Mouse (Mus musculus) midbrain, postnatal 0 days (tissue): ENCODE measurements at regions not wholly inside any gene's neighbourhood (a gene's known extent, or its start where the extent isn't known, plus 50 kb on each side); places are given as distances from the start of the nearest gene placed in this dataset.
A peak's percentile ranks its signal among the peaks of the same experiment; 100 is the strongest.

Experiments
- ATAC-seq: fragments of 200-750 bp; cut with Nextera tagmentation; 2 replicates; pipeline ENCODE4 v1.8.0; 2017; ENCODE audit warnings: moderate number of reproducible peaks, mild to moderate bottlenecking, moderate TSS enrichment, moderate library complexity; ENCODE audit not compliant: low FRiP score
- DNase-seq: peaks from one replicate; pipeline ENCODE4 v3.0.0-alpha.2; 2015; ENCODE audit warnings: low spot score
- H3K27ac ChIP-seq: fragments of 300-500 bp; sonication (generic); 2 replicates; pipeline ENCODE4 v1.5.1; 2014; ENCODE audit warnings: low read depth, mild to moderate bottlenecking, low read length, mixed read lengths
- H3K27me3 ChIP-seq: fragments of 300-500 bp; sonication (generic); 2 replicates; pipeline ENCODE4 v1.6.1; 2014; ENCODE audit warnings: low read length, control low read depth, mixed read lengths; ENCODE audit not compliant: insufficient read depth
- H3K36me3 ChIP-seq: fragments of 300-500 bp; sonication (generic); 2 replicates; pipeline ENCODE4 v1.6.1; 2014; ENCODE audit warnings: low read length, control low read depth, mixed read lengths; ENCODE audit not compliant: insufficient read depth
- H3K4me1 ChIP-seq: fragments of 300-500 bp; sonication (generic); 2 replicates; pipeline ENCODE4 v1.6.1; 2014; ENCODE audit warnings: mild to moderate bottlenecking, control low read depth, antibody characterized with exemption, low read length, mixed read lengths; ENCODE audit not compliant: insufficient read depth
- H3K4me2 ChIP-seq: fragments of 300-500 bp; sonication (generic); 2 replicates; pipeline ENCODE4 v1.6.1; 2014; ENCODE audit warnings: low read depth, mild to moderate bottlenecking, low read length, mixed read lengths; ENCODE audit not compliant: poor library complexity, severe bottlenecking
- H3K4me3 ChIP-seq: fragments of 300-500 bp; sonication (generic); 2 replicates; pipeline ENCODE4 v1.5.1; 2014; ENCODE audit warnings: low read depth, mild to moderate bottlenecking, low read length, moderate library complexity
- H3K9ac ChIP-seq: fragments of 300-500 bp; sonication (generic); replicated peaks from 2 replicates; pipeline ENCODE4 v1.6.1; 2014; ENCODE audit warnings: mild to moderate bottlenecking, low read length, moderate library complexity, mixed read lengths; ENCODE audit not compliant: poor library complexity, severe bottlenecking
- H3K9me3 ChIP-seq: fragments of 300-500 bp; sonication (generic); 2 replicates; pipeline ENCODE4 v1.6.1; 2016; ENCODE audit warnings: low read length, control low read depth
- CTCF ChIP-seq: IDR thresholded peaks from 2 replicates; pipeline ENCODE4 v1.5.1; 2016; ENCODE audit warnings: antibody characterized with exemption, mild to moderate bottlenecking
- WGBS: fragments of 180-500 bp; shearing (Covaris S2); extraction: QIAGEN DNeasy Blood & Tissue Kit; methylation state at CpG from one replicate; pipeline ENCODE4 v1.1.7; 2014; 5-methylcytosine and 5-hydroxymethylcytosine counted together

- WGBS, result 30% methylated on average over 5 of the region's 5 CpGs
- Histone ChIP-seq H3K9me3 (no peaks in the 10 kb centered on the region), H3K27ac (no peak overlapping the region), H3K4me3 (no peak overlapping the region), H3K27me3 (no peaks in the 10 kb centered on the region), H3K4me2 (no peak overlapping the region), H3K9ac (no peak overlapping the region), H3K4me1 (no peaks in the 10 kb centered on the region), H3K36me3 (no peaks in the 10 kb centered on the region)
- ATAC-seq (no peak), DNase-seq (peak; percentile 56)
- no peak for TF ChIP-seq CTCF
Observed at GRCm38 (mm10) chr4:71839803-71840773, 82.3 kb upstream of the Gm11232 start.

GRCm38 (mm10) chr4:71839134-71839802 lies 81.5 kb upstream of the Gm11232 start:
- TF ChIP-seq CTCF, result no peak
- 74% methylated on average over 3 of the region's 3 CpGs for WGBS
- peak; percentile 9 for DNase-seq
- Histone ChIP-seq H3K9ac (no peak overlapping the region), H3K4me1 (no peaks in the 10 kb centered on the region), H3K36me3 (no peaks in the 10 kb centered on the region), H3K27me3 (no peaks in the 10 kb centered on the region), H3K27ac (no peak overlapping the region), H3K4me2 (no peak overlapping the region), H3K4me3 (no peak overlapping the region), H3K9me3 (no peaks in the 10 kb centered on the region)
- no peak for ATAC-seq

GRCm38 (mm10) chr4:71835737-71836136 lies 78.0 kb upstream of the Gm11232 start:
- Histone ChIP-seq H3K4me1 (no peaks in the 10 kb centered on the region), H3K9me3 (no peaks in the 10 kb centered on the region), H3K27ac (no peak overlapping the region), H3K9ac (no peak overlapping the region), H3K36me3 (no peaks in the 10 kb centered on the region), H3K27me3 (no peaks in the 10 kb centered on the region), H3K4me2 (no peak overlapping the region), H3K4me3 (no peak overlapping the region)
- no peak for DNase-seq
- no peak for ATAC-seq
- no peak for TF ChIP-seq CTCF
- WGBS, result 100% methylated on average over 1 of the region's 1 CpGs

- Histone ChIP-seq H3K27me3 (no peaks in the 10 kb centered on the region), H3K4me2 (no peak overlapping the region), H3K4me1 (no peaks in the 10 kb centered on the region), H3K9ac (no peak overlapping the region), H3K4me3 (no peak overlapping the region), H3K9me3 (no peaks in the 10 kb centered on the region), H3K27ac (no peak overlapping the region), H3K36me3 (no peaks in the 10 kb centered on the region)
- DNase-seq (no peak), ATAC-seq (no peak)
- TF ChIP-seq CTCF, result no peak
- WGBS, result 65% methylated on average over 4 of the region's 4 CpGs
Observed at GRCm38 (mm10) chr4:71811444-71811843, 53.7 kb upstream of the Gm11232 start.

- Histone ChIP-seq H3K9ac (no peak overlapping the region), H3K27me3 (no peaks in the 10 kb centered on the region), H3K9me3 (no peaks in the 10 kb centered on the region), H3K27ac (no peak overlapping the region), H3K4me1 (no peaks in the 10 kb centered on the region), H3K4me3 (no peak overlapping the region), H3K36me3 (no peaks in the 10 kb centered on the region), H3K4me2 (no peak overlapping the region)
- 25% methylated on average over 2 of the region's 2 CpGs for WGBS
- no peak for TF ChIP-seq CTCF
- ATAC-seq (no peak; the same call in 1 of the 2 replicates), DNase-seq (no peak)
Observed at GRCm38 (mm10) chr4:71808271-71808670, 50.5 kb upstream of the Gm11232 start.
